Mouse (Mus musculus) gastrocnemius, postnatal 14 days (tissue): ENCODE measurements at regions not wholly inside any gene's neighbourhood (a gene's known extent, or its start where the extent isn't known, plus 50 kb on each side); places are given as distances from the start of the nearest gene placed in this dataset.
A peak's percentile ranks its signal among the peaks of the same experiment; 100 is the strongest.

Experiments
- DNase-seq: peaks from one replicate; pipeline ENCODE4 v3.0.0; 2021; ENCODE audit warnings: mixed read lengths
- intact Hi-C: fragments of 180-260 bp; cut with DNase I; formaldehyde crosslinking; loops from one replicate; pipeline ENCODE4 v1.15.1; 2025; ENCODE audit warnings: low total_unique reads

DNA sequence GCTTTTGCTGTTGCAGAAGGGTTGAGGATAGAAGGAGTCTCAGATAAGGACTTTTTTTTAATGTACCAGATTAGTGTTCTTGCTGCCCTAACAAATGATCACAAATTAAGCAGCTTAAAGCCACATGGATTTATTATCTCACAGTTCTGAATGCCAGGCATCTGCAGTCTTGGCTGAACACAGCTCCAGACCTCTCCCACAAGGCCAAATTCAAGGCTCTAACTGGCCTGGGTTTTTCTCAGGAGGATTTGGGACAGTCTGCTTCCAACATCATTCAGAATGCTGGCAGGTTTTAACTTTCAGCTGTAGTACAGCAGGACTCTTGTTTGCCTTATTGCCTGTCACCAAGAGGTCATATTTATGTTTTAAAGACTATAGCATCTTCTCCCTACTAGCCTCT lies 329.7 kb upstream of the Chrm2 start:
- intact Hi-C loops, result no loop called here
- no peak for DNase-seq

DNA sequence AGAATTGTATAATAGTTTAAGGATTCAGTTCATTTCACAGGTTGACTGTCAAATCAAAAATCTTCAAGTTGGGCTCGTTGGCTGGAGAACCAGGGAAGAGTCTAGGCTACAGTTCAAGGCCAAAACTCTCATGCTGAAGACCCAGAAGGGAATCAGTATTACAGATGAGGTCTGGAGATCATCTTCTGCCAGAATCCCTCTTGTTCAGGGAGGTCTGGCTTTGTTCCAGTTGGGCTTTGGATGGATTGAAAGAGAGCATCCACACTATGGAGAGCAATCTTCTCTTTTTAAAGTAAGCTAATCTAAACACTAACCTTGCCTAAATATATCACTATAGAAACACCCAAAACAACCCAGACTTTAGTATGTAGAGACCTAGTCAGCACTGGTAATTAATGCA lies 327.5 kb upstream of the Chrm2 start:
- intact Hi-C loops, result no loop called here
- peak; percentile 5 for DNase-seq

DNA sequence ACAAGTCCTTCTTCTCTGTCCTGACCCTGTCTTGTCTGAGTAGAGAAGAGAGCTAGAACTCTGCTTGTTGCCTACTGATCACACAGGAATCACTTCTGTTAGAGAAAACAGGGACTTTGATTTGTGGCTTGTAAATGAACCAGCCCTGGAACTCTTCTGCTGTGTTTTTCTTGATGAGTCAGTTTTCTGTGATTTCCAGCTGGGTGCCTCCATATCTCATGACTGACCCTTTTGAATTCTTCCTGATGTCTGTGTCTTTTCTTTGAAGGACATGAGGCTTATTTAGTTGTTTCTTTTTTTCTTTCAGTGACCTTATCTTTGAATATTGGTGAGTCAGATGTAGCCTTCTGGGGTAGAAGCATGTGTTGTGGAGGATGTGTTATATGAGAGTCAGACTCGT lies 323.0 kb upstream of the Chrm2 start:
- DNase-seq, result no peak
- intact Hi-C loops, result no loop called here

DNA sequence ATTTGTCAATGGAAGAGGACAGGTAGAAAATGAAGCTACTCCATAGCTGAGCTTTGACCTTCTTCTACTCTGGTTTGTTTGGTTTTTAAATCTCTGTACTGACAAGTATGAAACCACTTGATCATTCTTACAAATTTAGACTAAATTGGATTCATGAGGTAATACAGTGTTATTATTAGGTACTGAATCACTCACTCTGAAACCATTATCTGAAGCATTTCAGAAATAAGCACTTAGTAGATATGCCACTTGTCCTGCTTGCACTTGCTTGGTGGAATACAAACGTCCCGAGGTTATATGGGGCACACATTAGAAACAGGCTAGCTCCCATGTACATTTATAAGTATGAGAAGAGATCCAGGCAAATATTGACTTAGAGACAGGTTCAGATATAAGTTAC lies 319.2 kb upstream of the Chrm2 start:
- intact Hi-C loops, result no loop called here

DNA sequence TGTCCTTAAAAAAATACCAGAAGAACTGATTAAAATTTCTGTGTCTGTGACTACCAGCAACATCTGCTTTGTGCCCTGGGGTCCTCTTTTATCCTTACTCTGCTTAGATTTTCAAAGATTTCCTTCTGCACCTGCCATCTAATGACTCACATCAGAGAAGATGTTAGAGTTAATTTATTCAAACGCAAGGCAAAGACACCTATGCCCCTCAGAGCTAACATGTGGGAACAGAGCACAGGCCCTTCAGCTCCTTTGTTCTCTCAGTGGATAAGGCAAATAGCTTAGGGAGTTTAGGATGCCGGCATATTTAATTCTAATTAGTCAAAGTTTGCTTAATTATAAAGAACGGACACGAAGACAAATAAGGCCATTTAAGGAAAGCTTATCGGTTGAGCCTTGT lies 308.3 kb upstream of the Chrm2 start:
- intact Hi-C loops, result no loop called here
- DNase-seq, result no peak

More for the DNA sequence above, 319.2 kb upstream of the Chrm2 start:
- DNase-seq, result no peak

DNA sequence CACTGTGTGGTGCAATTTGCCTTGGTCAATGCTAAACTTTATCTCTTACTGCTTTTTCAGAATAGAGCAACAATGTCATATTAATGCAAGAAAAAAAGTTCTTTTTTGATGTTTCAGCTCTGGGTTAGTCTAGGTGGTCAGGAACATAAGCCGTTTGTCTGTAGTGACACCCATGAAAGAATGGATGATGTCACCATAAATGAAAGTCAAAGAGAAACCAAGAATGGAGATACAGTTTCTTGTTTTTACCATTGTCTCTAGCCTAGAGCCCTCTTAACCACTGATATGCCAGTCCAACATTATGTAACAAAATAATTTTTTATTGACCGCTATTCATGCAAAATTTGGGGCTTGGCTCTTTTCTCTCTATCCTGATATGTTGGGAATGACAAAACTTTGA lies 294.3 kb upstream of the Chrm2 start:
- no peak for DNase-seq
- intact Hi-C loops, result no loop called here

DNA sequence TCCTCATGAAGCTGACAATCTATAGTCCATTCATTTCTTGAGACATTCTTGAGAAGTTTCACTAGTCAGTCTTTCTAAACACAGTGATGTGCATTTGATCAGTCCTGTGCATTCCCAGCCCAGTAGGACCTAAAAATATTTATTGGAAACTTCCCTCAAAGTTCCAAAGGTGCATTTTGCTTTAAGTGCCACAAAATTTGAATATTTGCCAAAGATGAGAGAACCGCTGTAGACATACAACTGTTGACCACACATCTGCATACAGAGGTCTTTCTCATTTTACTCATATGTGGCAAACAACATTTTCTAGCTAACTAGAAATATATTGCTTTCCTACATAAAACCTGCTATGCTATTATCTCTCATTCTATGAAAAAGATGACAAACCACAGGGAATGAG lies 293.8 kb upstream of the Chrm2 start:
- no peak for DNase-seq
- intact Hi-C loops, result no loop called here

DNA sequence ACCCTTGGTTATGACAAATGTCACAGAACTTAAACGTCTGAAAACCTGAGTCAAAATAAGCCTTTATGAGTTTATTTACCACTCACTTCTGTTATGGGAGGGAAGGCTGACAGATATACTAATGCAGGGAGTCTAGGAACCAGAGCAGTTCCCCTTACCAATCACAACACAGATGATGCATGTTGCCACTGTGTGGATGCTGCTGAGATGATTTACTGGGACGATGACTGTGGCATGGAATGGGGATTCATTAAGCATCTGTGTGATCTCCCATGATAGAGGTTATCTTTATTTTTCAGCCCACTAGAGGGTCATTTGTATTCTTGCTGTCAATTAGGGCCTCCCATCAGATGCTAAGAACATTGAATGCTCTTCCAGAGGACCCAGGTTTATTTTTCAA lies 290.5 kb upstream of the Chrm2 start:
- DNase-seq, result no peak
- intact Hi-C loops, result no loop called here

DNA sequence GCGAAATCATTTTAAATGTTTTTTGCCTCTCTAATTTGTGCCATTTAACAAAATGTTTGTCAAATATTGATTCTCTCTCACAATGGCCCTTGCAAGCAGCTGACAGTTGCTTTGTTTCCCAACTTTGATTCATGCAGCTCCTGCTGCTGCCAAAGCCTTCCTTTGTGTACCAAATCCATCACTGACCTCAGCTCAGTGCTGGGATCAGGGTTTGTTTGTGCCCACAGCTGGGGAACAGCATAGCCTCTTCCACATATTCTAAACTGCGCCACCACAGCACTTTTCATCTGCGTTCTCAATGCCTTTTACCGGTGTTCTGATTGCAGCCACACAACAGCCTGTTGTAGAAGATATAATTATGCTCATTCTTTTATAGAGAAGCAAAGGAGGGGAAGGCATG lies 289.7 kb upstream of the Chrm2 start:
- intact Hi-C loops, result no loop called here
- no peak for DNase-seq

DNA sequence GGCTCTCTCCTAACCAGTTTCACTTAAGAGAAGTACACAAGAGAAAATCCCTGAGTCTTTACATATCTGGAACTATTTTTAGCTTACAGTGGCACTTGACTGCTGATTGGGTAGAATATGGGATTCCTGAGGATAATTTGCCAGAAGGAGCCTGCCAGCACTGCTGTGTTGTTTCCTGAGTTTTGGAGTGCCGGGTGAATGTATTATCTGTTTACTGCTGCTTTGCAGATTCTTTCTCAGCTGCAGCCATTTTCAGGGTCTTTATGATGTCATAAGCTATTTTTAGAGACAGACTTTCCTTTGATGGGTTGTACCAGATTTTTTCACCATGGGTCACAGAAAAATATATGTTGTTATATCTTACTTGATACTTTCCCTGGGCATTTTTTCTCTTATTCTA lies 279.1 kb upstream of the Chrm2 start:
- intact Hi-C loops, result no loop called here

DNA sequence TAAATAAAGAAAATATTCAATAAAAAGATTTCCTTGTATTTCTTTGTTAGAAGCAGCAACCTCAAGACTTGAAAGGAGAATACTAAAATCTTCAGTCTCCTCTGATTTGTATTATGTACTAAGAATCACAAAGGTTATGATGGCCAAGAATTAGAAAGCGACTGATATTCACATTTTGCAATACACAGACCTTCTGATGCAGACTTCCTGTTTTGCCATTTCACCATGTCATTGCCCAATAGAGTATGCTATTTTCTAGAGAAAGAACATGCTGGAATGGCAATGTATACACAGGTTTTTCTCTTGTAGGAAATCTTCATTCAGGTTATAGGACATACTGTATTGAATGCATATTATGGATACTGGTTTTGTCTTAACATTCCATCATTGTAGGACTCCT lies 250.7 kb upstream of the Chrm2 start:
- no peak for DNase-seq
- intact Hi-C loops, result no loop called here

More for the DNA sequence above, 279.1 kb upstream of the Chrm2 start:
- DNase-seq, result no peak

DNA sequence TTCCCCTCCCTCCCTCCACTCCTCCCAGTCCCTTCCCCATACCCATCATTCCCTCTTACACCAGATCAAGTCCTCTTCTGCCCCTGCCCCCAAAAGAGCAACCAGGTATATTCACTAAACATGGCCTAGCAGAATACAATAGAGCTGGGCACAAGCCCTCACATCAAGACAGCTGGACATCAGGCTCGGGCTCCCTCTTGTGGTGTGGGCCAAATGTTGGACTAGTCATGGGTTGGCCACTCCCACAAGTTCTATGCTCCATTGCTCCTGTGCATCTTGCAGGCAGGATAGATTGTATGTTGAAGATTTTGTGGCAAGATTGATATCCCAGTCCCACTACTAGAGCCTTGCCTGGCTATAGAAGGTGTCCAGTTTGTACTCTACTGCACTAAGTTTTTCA lies 240.6 kb upstream of the Chrm2 start:
- DNase-seq, result no peak
- intact Hi-C loops, result no loop called here

DNA sequence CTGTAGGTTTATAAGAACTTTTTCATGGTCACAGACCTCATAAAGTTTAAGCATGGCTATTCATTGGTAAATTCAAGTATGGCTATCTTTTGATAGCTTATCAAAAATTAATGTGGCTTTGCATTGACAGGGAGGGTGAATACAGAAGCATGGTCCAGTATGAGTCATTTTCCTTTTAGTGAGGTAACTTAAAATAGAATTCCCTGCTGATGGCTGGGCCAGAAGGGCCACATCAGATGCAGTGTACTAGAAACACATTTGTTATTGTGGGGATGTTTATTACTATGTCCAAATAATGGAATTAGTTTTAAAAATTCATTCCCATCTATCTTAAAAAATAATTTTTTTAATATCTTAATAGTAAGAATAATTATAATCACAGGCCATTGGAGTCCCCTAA lies 213.4 kb upstream of the Chrm2 start:
- intact Hi-C loops, result no loop called here
- DNase-seq, result no peak

DNA sequence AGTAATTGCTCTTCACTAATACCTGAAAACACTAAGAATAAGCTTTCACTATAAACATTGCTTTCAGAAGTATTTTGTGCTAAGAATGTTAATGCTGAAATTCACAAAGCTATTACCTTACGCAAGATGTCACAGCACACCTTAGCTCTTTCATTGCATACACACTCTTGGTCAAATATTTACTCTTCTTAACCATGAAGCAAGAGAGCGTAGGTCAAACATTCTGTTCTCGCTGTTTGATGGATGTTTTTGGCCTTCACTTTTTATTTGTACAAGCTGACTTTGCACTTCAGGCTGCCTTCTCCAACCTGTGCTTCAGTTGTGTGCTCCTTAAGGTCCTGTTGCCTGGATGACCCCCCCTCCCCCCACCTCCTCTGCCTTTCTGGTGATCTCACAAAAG lies 212.8 kb upstream of the Chrm2 start:
- no peak for DNase-seq
- intact Hi-C loops, result no loop called here

DNA sequence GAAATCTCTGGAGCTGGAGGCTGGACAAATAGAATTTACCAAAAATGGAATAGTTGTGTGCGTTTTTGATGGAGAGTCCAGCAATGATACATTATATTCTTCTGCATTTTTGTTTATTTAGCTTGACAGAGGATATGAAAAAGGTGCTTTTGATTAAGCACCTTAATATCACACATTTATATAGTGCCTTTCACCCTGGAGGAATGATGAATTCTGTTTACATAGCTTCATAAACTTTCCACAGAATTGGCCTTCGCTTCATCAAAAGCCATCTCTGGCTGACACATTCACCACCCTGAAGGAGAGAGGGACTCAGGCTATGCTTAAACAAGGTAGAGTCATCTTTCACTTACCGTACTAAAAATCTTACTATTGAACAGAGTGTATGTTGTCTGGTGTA lies 208.0 kb upstream of the Chrm2 start:
- no peak for DNase-seq
- intact Hi-C loops, result no loop called here

DNA sequence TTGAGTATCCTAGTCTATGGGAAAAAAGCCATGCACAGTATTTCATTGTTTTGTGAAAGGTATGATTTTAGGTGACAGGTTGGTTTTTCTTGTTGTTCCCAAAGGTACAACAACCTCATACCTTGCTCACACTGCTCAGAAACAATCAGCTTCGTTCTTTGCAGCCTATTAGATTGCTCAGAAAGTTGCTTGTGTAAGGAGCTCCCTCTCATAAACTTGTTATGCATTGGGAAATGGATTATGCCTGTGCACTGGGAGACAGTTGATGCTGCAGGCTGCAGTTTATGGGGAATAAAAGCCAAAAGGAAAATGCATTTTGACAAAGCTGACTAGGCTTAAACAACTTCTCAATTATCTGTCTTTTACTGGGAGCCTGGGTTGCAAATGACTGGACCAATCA lies 205.2 kb upstream of the Chrm2 start:
- intact Hi-C loops, result no loop called here
- DNase-seq, result no peak

DNA sequence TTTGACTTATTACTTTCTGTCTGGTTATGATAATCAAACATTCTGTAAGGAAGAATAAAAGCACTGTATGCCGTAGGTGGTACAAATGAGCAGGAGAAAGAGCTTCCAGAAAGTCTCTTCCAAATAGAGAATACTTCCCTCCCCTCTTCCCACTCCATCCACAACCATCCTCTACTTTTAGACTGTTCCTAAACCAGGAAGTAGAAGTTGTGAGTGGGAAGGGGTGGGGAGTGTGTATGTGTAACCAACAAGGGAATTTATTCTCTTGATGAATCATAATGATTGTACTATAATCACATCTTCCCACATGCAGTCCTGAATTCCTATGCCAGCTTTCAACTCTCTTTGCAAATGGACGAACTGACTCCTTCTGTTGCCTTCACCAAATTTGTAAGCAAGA lies 181.2 kb upstream of the Chrm2 start:
- intact Hi-C loops, result no loop called here
- no peak for DNase-seq

DNA sequence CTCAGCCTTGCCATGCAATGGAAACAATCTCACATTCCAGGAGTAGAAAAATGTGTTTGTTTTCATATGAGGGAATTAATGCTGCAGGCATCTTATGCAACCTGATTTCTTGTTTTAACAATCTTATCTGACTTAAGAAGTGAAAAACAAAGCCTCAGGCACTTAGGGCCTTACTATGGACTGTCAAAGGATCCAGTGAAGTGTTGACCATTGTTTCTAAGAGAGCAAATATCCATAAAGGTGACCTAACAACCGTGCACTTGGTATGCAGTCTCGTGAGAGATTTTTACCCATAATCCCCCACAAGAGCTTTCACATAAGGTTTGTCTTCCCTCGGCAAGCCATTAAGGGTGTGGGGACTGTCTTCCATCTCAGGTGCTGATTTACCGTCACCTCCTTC lies 166.6 kb upstream of the Chrm2 start:
- DNase-seq, result no peak
- intact Hi-C loops, result no loop called here

DNA sequence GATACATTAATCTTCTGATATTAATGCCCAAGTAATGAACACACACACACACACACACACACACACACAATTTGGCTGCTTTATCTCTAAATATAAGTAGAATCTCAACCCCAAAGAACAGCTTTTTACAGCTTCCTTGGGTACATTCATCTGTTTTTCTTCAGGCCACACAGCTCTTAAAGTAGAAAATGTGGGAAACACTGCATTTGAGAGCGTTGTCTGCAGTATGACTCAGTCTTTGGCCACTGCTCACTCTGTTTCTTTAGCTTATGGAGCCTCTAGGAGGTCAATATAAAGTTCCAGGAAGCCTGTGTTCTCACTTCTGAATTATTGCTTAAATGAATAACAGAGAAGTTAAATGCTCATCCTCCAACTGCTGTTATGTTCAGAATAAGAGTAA lies 153.4 kb upstream of the Chrm2 start:
- no peak for DNase-seq
- intact Hi-C loops, result no loop called here

DNA sequence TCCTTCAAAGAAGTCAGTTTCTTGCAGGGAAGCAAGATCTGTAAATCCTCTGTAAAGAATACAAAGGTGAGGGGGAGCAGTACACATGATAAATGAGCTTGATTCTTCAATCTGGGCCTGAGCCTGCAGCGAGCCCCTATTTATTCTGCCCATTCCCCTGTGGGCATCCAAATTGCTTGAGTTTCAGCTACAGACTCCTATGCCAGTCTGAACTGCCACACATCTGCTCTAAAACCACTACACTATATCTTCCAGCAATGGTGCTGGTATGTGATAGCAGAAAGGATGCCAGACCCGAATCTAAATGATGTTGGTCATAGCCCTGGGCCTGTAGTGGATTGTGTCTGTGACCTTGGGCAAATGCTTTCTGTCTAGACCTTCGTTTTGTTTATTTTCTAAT lies 140.9 kb upstream of the Chrm2 start:
- no peak for DNase-seq
- intact Hi-C loops, result no loop called here

DNA sequence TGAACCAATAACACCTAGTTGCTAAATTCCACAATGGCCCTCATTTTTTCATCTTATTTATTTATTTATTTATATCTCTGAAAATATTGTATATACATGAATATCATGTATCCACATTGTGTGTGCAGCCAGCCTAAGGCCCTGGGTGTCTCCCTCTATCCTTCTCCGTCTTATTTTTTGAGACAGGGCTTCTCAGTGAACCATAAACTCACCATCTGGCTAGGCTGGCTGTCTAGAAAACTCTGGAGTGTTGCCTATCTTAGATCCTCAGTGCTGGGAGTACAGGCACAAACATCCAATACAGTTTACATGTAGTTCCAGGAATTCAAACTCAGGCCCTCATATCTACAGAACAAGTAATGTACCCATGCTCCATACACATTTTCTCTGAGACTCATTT lies 139.7 kb upstream of the Chrm2 start:
- intact Hi-C loops, result no loop called here
- DNase-seq, result no peak

DNA sequence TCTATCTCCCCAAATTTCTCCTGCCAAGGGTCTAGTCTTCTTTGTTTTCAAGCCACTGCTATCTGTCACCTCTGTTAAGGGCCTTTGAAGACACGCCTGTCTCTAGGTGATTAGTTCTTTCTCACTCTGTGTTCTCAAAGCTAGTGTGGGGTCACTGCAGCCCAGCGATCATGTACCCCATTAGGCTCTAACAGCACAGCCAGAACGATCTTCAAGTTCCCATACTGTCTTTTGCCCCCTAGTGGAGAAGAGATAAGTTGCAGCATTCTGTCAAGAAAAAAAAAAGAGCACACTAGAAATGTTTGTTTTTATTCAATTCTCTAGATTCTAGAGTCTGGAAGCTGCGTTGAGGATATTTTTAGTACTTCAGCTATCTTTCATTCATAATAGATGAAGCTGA lies 138.8 kb upstream of the Chrm2 start:
- intact Hi-C loops, result no loop called here
- DNase-seq, result no peak
